Mouse (Mus musculus): ENCODE measurements around the gene Rela. TPM values are rescaled to one million over a fixed set of nuclear protein-coding genes. Genes with fewer than 3 reads are reported as not detected.

Gene Rela
- 12.2 and 17.0 TPM in 2 replicates for polyA plus RNA-seq (2012; rRNA removed)

DNA sequence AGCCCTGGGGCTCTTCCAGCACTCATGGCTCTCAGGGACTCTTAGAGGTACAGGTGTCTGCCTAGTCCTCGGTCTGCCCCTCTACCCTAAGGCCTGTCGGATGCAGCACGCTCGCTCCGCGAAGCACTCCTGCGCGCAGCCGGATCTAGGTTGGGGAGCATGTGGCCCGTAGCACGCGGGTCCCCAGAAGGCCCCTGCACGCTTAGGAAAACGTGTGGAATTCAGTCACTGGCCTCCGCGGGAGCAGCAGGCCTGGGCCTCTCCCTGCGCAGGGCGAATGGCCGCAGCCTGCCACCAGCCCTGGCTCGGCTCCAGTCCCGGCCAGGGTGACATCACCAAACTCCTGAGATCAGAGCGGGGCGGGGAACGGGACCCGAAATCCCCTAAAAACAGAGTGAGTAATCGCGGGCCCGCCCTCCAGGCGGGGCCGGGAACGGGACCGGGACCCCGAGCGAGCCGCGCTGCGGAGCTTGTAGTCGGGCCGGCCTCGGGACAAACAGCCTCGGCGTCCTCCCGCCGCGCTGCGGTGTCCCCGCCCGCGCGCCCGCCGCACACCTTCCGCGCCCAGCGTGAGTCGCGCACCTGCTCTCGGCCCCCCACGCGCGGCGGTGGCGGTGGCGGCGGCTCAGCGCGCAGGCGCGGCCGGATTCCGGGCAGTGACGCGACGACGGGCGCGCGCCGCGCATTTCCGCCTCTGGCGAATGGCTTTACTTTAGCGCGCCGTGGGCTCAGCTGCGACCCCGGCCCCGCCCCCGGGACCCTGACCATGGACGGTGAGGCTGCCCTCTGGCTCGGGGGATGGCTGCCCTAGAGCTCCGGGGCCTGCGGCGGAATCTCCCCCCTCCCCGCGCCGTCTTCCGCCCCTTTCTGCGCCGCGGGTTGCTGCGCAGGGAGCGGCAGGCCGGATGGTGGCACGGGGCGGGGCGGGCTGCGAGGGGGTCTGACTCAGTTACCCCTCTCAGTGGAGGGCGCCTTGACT lies at the start of gene Rela:
Rela (plus strand) TSS at position 415 of the 979 bp plus-strand sequence.

DNA sequence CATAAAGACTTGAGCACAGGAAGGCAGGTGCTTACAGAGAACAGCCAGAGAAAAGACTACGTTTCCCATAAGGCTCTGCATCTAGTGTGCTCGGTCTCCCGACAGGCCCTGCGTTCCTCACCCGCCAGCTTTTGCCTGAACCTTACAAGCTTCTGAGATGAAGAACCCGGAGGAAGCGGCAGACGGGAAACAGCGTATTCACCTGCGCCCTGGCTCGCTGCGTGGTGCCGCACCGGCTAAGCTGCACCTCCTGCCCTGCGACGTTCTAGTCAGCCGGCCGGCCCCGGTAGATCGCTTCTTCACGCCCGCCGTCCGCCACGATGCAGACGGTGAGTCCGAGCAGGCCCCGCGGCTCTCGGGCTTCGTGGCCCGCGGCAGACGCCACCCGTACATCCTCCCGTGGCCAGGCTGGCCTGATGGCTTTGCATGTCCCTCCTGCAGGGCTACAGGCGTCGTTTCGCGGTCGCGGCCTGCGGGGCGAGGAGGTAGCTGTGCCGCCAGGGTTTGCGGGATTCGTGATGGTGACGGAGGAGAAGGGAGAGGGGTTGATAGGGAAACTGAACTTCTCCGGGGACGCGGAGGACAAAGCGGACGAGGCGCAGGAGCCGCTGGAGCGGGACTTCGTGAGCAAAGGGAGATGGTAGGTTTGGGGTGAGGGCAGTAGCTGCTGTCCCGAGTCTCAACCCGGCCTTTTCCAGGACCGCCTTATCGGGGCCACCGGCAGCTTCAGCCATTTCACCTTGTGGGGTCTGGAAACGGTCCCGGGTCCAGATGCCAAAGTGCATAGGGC lies 35.3 kb upstream of the Rela start, which contains the start of gene Rnaseh2c:
Rnaseh2c (plus strand) TSS at position 122 of the 790 bp plus-strand sequence.

GRCm38 (mm10) chr19:5609547-5610404 lies 27.5 kb upstream of the Rela start, which contains the start of gene Kat5:
TSS of gene Kat5 (minus strand) at chr19:5610237.

DNA sequence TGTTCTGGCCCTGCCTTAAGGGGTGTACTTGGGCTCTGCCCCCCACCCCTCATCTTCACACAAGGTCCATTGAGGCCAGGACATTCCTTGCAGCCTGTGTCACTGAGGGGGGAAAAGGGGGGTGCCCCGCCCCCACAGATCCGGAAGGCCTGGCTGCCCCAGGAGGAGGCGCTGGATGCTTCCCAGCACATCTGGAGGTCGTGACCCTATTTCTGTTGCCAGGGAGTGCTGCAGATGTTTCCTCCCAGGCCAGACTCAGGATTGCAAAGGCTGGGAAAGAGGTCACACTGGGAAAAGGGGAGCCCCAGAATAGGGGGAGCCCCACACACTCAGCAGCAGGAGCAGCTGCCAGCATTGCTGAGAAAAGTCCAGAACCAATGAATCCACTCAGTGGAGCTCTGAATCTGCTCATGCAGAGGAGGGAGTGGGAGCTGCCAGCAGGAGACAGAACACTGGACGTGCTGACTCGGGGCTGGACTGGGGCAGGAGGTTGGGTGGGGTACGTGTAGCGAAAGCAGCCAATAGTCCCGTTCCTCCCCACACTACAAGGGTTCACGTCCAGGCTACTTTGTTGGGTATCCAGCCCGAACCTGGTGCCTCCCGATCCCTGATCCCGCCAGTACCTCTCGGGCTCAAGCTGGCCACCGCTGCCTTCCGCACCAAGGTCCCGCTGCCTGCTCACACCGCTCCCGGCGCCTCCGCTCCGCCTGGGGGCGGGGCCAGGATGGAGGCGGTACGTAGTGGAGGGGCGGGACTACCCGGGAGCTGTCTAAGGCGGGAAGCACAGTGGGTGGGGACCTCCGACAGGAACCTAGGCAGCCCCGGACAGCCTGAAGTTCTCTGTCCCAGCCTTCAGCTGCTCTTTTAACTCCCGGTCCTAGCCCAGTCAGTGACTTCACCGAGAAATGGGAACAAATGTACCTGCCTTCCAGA lies 26.0 kb downstream of the Rela start, which contains the start of gene Sipa1:
Sipa1 (minus strand) TSS at position 727 of the 933 bp plus-strand sequence.

GRCm38 (mm10) chr19:5688200-5689087 lies 51.2 kb downstream of the Rela start, which contains the start of the genes Map3k11 and Pcnx3:
TSS of gene Map3k11 (plus strand) at chr19:5688742.
TSS of gene Pcnx3 (minus strand) at chr19:5688908.

Other genes starting within 250 kb of the Rela start
- gene Sart1, start 248.8 kb upstream of the Rela start, polyA plus RNA-seq (2012; rRNA removed) = 23.3 and 24.9 TPM in 2 replicates
- 0.01 and 0.09 TPM in 2 replicates for gene Tsga10ip, start 235.0 kb upstream of the Rela start, polyA plus RNA-seq (2012; rRNA removed)
- gene Drap1, start 212.5 kb upstream of the Rela start, polyA plus RNA-seq (2012; rRNA removed) = 68.6 and 80.7 TPM in 2 replicates
- gene AI837181, start 212.3 kb upstream of the Rela start, polyA plus RNA-seq (2012; rRNA removed) = 13.6 and 16.4 TPM in 2 replicates
- gene Fosl1, start 189.9 kb upstream of the Rela start, polyA plus RNA-seq (2012; rRNA removed) = 0.01 TPM in 1 of 2 replicates, not detected in the other
- gene Ccdc85b, start 179.6 kb upstream of the Rela start, polyA plus RNA-seq (2012; rRNA removed) = 1.2 and 1.4 TPM in 2 replicates
- gene Fibp, start 176.9 kb upstream of the Rela start, polyA plus RNA-seq (2012; rRNA removed) = 23.0 and 23.8 TPM in 2 replicates
- 0.06 and 0.07 TPM in 2 replicates for gene Ctsw, start 169.0 kb upstream of the Rela start, polyA plus RNA-seq (2012; rRNA removed)
- gene Efemp2, start 163.5 kb upstream of the Rela start, polyA plus RNA-seq (2012; rRNA removed) = 10.5 and 10.6 TPM in 2 replicates
- gene Mus81, start 149.1 kb upstream of the Rela start, polyA plus RNA-seq (2012; rRNA removed) = 11.9 and 12.6 TPM in 2 replicates
- gene Cfl1, start 147.0 kb upstream of the Rela start, polyA plus RNA-seq (2012; rRNA removed) = 433 and 538 TPM in 2 replicates
- 0.45 and 0.81 TPM in 2 replicates for gene 1700020D05Rik, start 133.7 kb upstream of the Rela start, polyA plus RNA-seq (2012; rRNA removed)
- 6.9 and 8.5 TPM in 2 replicates for gene Snx32, start 126.9 kb upstream of the Rela start, polyA plus RNA-seq (2012; rRNA removed)
- 0.02 TPM in 1 of 2 replicates, not detected in the other for gene Ovol1, start 76.8 kb upstream of the Rela start, polyA plus RNA-seq (2012; rRNA removed)
- 0.88 and 1.3 TPM in 2 replicates for gene Ap5b1, start 69.5 kb upstream of the Rela start, polyA plus RNA-seq (2012; rRNA removed)
- gene Rnaseh2c, start 35.6 kb upstream of the Rela start, polyA plus RNA-seq (2012; rRNA removed) = 77.3 and 81.5 TPM in 2 replicates
- gene Kat5, start 27.2 kb upstream of the Rela start, polyA plus RNA-seq (2012; rRNA removed) = 29.8 and 30.0 TPM in 2 replicates
- gene Sipa1, start 26.2 kb downstream of the Rela start, polyA plus RNA-seq (2012; rRNA removed) = 23.2 and 25.6 TPM in 2 replicates
- 11.5 and 13.8 TPM in 2 replicates for gene Map3k11, start 51.3 kb downstream of the Rela start, polyA plus RNA-seq (2012; rRNA removed)
- gene Pcnx3, start 51.4 kb downstream of the Rela start, polyA plus RNA-seq (2012; rRNA removed) = 14.3 and 19.3 TPM in 2 replicates
- gene Kcnk7, start 66.9 kb downstream of the Rela start, polyA plus RNA-seq (2012; rRNA removed) = 0.05 TPM in 1 of 2 replicates, not detected in the other
- gene Ehbp1l1, start 88.8 kb downstream of the Rela start, polyA plus RNA-seq (2012; rRNA removed) = 90.4 and 95.1 TPM in 2 replicates
- 34.2 and 40.2 TPM in 2 replicates for gene Fam89b, start 92.2 kb downstream of the Rela start, polyA plus RNA-seq (2012; rRNA removed)
- gene Ltbp3, start 103.4 kb downstream of the Rela start, polyA plus RNA-seq (2012; rRNA removed) = 1.6 and 3.2 TPM in 2 replicates
- 23.6 TPM in 2 replicates for gene Scyl1, start 133.9 kb downstream of the Rela start, polyA plus RNA-seq (2012; rRNA removed)
- 5.5 and 7.0 TPM in 2 replicates for gene Frmd8, start 237.8 kb downstream of the Rela start, polyA plus RNA-seq (2012; rRNA removed)
- 5.2 and 7.1 TPM in 2 replicates for gene Slc25a45, start 240.3 kb downstream of the Rela start, polyA plus RNA-seq (2012; rRNA removed)